Mouse (Mus musculus) forebrain, embryonic 11.5 days (tissue): ENCODE measurements around the gene Dip2b. TPM values are rescaled to one million over a fixed set of nuclear protein-coding genes. Genes with fewer than 3 reads are reported as not detected.

Experiments used
- ATAC-seq: fragments of 200-750 bp; cut with Nextera tagmentation; replicated peaks from 2 replicates; pipeline ENCODE4 v1.8.0; 2017; ENCODE audit warnings: moderate TSS enrichment; ENCODE audit not compliant: low FRiP score
- DNase-seq: peaks from one replicate; pipeline ENCODE4 v3.0.0-alpha.2; 2017; ENCODE audit warnings: low spot score
- H3K27ac ChIP-seq: fragments of 300-500 bp; sonication (generic); 2 replicates; pipeline ENCODE4 v1.5.1; 2014; ENCODE audit warnings: low read depth, low read length
- H3K27me3 ChIP-seq: fragments of 300-500 bp; sonication (generic); 2 replicates; pipeline ENCODE4 v1.6.1; 2014; ENCODE audit warnings: mild to moderate bottlenecking, low read length, mixed read lengths; ENCODE audit not compliant: control insufficient read depth, insufficient read depth
- H3K36me3 ChIP-seq: fragments of 300-500 bp; sonication (generic); 2 replicates; pipeline ENCODE4 v1.6.1; 2014; ENCODE audit warnings: mild to moderate bottlenecking, low read length, moderate library complexity, mixed read lengths; ENCODE audit not compliant: control insufficient read depth, insufficient read depth
- H3K4me1 ChIP-seq: fragments of 300-500 bp; sonication (generic); replicated peaks from 2 replicates; pipeline ENCODE4 v1.6.1; 2014; ENCODE audit warnings: low read length, mixed read lengths; ENCODE audit not compliant: control insufficient read depth, insufficient read depth
- H3K4me2 ChIP-seq: fragments of 300-500 bp; sonication (generic); 2 replicates; pipeline ENCODE4 v1.6.1; 2014; ENCODE audit warnings: low read depth, mild to moderate bottlenecking, low read length, moderate library complexity, mixed read lengths; ENCODE audit not compliant: severe bottlenecking
- H3K4me3 ChIP-seq: fragments of 300-500 bp; sonication (generic); 2 replicates; pipeline ENCODE4 v1.5.1; 2014; ENCODE audit warnings: low read depth, low read length
- H3K9ac ChIP-seq: fragments of 300-500 bp; sonication (generic); 2 replicates; pipeline ENCODE4 v1.6.1; 2014; ENCODE audit warnings: low read length
- H3K9me3 ChIP-seq: fragments of 300-500 bp; sonication (generic); 2 replicates; pipeline ENCODE4 v1.6.1; 2016; ENCODE audit warnings: low read length, mixed read lengths; ENCODE audit not compliant: control insufficient read depth
- WGBS: fragments of 180-500 bp; shearing (Covaris S2); extraction: QIAGEN DNeasy Blood & Tissue Kit; methylation state at CpG from one replicate; pipeline ENCODE4 v1.1.7; 2014; 5-methylcytosine and 5-hydroxymethylcytosine counted together
- polyA plus RNA-seq: library from polyadenylated mRNA; unstranded; fragments of >200 nt; fragmentation: Nextera tagmentation; extraction: Ambion mirVana; gene quantifications from 2 replicates; pipeline ENCODE4 v1.2.1, GENCODE M21; 2014

The Dip2b gene
- polyA plus RNA-seq, 1 experiment from 2014 or later = 28.3 TPM

GRCm38 (mm10) chr15:100139665-100140064, 101.2 kb downstream of the Dip2b start:
- DNase-seq (no peak), ATAC-seq (no peak)
- no peak overlapping the region for H3K4me3 ChIP-seq
- no peaks in the 10 kb centered on the region for H3K27me3 ChIP-seq
- H3K4me1 ChIP-seq = no peaks in the 10 kb centered on the region
- WGBS = 89% methylated on average over 5 of the region's 5 CpGs
- H3K9ac ChIP-seq = no peak overlapping the region
- no peak overlapping the region for H3K4me2 ChIP-seq
- H3K36me3 ChIP-seq = no peaks in the 10 kb centered on the region; the same call in 1 of the 2 replicates
- no peak overlapping the region for H3K27ac ChIP-seq
- no peaks in the 10 kb centered on the region for H3K9me3 ChIP-seq

GRCm38 (mm10) chr15:100140428-100140827, 102.0 kb downstream of the Dip2b start:
- Histone ChIP-seq H3K4me2 (no peak overlapping the region), H3K4me3 (no peak overlapping the region), H3K9me3 (no peaks in the 10 kb centered on the region), H3K9ac (no peak overlapping the region), H3K4me1 (no peaks in the 10 kb centered on the region), H3K36me3 (no peaks in the 10 kb centered on the region; the same call in 1 of the 2 replicates), H3K27me3 (no peaks in the 10 kb centered on the region), H3K27ac (no peak overlapping the region)
- DNase-seq (no peak), ATAC-seq (no peak)
- WGBS = 78% methylated on average over 4 of the region's 4 CpGs

GRCm38 (mm10) chr15:100143091-100143801, 104.8 kb downstream of the Dip2b start:
- Histone ChIP-seq H3K27ac (0 out of 2 replicates have a peak overlapping the region, but pooled peaks have one; percentile 13), H3K9ac (no peak overlapping the region), H3K27me3 (no peaks in the 10 kb centered on the region), H3K9me3 (no peaks in the 10 kb centered on the region), H3K4me2 (no peak overlapping the region), H3K4me1 (no peaks in the 10 kb centered on the region), H3K4me3 (no peak overlapping the region), H3K36me3 (no peaks in the 10 kb centered on the region)
- DNase-seq (no peak), ATAC-seq (no peak)
- 79% methylated on average over 11 of the region's 11 CpGs for WGBS

GRCm38 (mm10) chr15:100144854-100145824, 106.7 kb downstream of the Dip2b start:
- Histone ChIP-seq H3K9ac (no peak overlapping the region), H3K27me3 (no peaks in the 10 kb centered on the region), H3K4me1 (no peaks in the 10 kb centered on the region), H3K27ac (0 out of 2 replicates have a peak overlapping the region, but pooled peaks have one; percentile 7), H3K4me2 (no peak overlapping the region), H3K36me3 (no peaks in the 10 kb centered on the region), H3K9me3 (no peaks in the 10 kb centered on the region), H3K4me3 (no peak overlapping the region)
- DNase-seq = no peak
- 72% methylated on average over 15 of the region's 15 CpGs for WGBS
- no peak for ATAC-seq

GRCm38 (mm10) chr15:100145917-100146316, 107.5 kb downstream of the Dip2b start:
- WGBS = 96% methylated on average over 3 of the region's 3 CpGs
- Histone ChIP-seq H3K36me3 (no peaks in the 10 kb centered on the region), H3K27me3 (no peaks in the 10 kb centered on the region), H3K9me3 (no peaks in the 10 kb centered on the region), H3K4me1 (no peaks in the 10 kb centered on the region), H3K27ac (peak overlapping the region; percentile 7; the same call in 1 of the 2 replicates), H3K4me3 (no peak overlapping the region), H3K9ac (no peak overlapping the region), H3K4me2 (no peak overlapping the region)
- DNase-seq (no peak), ATAC-seq (no peak)

- Histone ChIP-seq H3K4me1 (no peaks in the 10 kb centered on the region), H3K4me2 (no peak overlapping the region), H3K27ac (no peak overlapping the region), H3K4me3 (no peak overlapping the region), H3K9me3 (no peaks in the 10 kb centered on the region), H3K36me3 (peaks cover 2% of the 10 kb centered on the region; the same call in 1 of the 2 replicates), H3K9ac (no peak overlapping the region), H3K27me3 (no peaks in the 10 kb centered on the region)
- no peak for DNase-seq
- WGBS = 81% methylated on average over 4 of the region's 4 CpGs
- no peak for ATAC-seq
Measured at GRCm38 (mm10) chr15:100150593-100150992, 112.1 kb downstream of the Dip2b start.

- Histone ChIP-seq H3K4me1 (no peaks in the 10 kb centered on the region), H3K36me3 (peaks cover 2% of the 10 kb centered on the region; the same call in 1 of the 2 replicates), H3K27ac (no peak overlapping the region), H3K9me3 (no peaks in the 10 kb centered on the region), H3K4me3 (no peak overlapping the region), H3K4me2 (no peak overlapping the region), H3K9ac (no peak overlapping the region), H3K27me3 (no peaks in the 10 kb centered on the region)
- ATAC-seq (no peak), DNase-seq (no peak)
- 92% methylated on average over 3 of the region's 3 CpGs for WGBS
Measured at GRCm38 (mm10) chr15:100152321-100152720, 113.9 kb downstream of the Dip2b start.

- Histone ChIP-seq H3K4me2 (no peak overlapping the region), H3K36me3 (peaks cover 2% of the 10 kb centered on the region; the same call in 1 of the 2 replicates), H3K4me3 (no peak overlapping the region), H3K9me3 (no peaks in the 10 kb centered on the region), H3K4me1 (no peaks in the 10 kb centered on the region), H3K27ac (no peak overlapping the region), H3K27me3 (no peaks in the 10 kb centered on the region), H3K9ac (no peak overlapping the region)
- ATAC-seq (no peak), DNase-seq (no peak)
- 91% methylated on average over 3 of the region's 3 CpGs for WGBS
Measured at GRCm38 (mm10) chr15:100153024-100153423, 114.6 kb downstream of the Dip2b start.
